Mouse (Mus musculus) embryonic fibroblast, embryonic 13.5 days (primary cell): Measurements from ENCODE around the gene Kctd5.

Experiments used
- CTCF ChIP-seq: IDR thresholded peaks from 2 replicates; pipeline ENCODE4 v1.5.1; 2011; ENCODE audit warnings: mild to moderate bottlenecking, control low read depth, low read length, moderate library complexity, borderline replicate concordance; ENCODE audit not compliant: insufficient read depth
- POLR2A ChIP-seq: IDR thresholded peaks from 2 replicates; pipeline ENCODE4 v1.6.1; 2011; ENCODE audit warnings: low read depth, mild to moderate bottlenecking, control low read depth, low read length, moderate library complexity

- TF ChIP-seq POLR2A = no peak
- no peak for TF ChIP-seq CTCF
Observed at GRCm38 (mm10) chr17:24044482-24044881, 28.8 kb downstream of the Kctd5 start.
